Mouse (Mus musculus) midbrain, embryonic 11.5 days (tissue): ENCODE data around the gene Ank3. TPM values are rescaled to one million over a fixed set of nuclear protein-coding genes. Genes with fewer than 3 reads are reported as not detected.
A peak's percentile ranks its signal among the peaks of the same experiment; 100 is the strongest.

Experiments used
- ATAC-seq: fragments of 200-750 bp; cut with Nextera tagmentation; 2 replicates; pipeline ENCODE4 v1.8.0; 2017; ENCODE audit warnings: moderate TSS enrichment, moderate library complexity; ENCODE audit not compliant: low FRiP score
- DNase-seq: peaks from one replicate; pipeline ENCODE4 v3.0.0; 2015; ENCODE audit warnings: low spot score; ENCODE audit errors: missing footprints
- H3K27ac ChIP-seq: fragments of 300-500 bp; sonication (generic); 2 replicates; pipeline ENCODE4 v1.5.1; 2014; ENCODE audit warnings: low read depth, low read length
- H3K27me3 ChIP-seq: fragments of 300-500 bp; sonication (generic); 2 replicates; pipeline ENCODE4 v1.6.1; 2014; ENCODE audit warnings: mild to moderate bottlenecking, low read length, moderate library complexity, mixed read lengths; ENCODE audit not compliant: control insufficient read depth, insufficient read depth
- H3K36me3 ChIP-seq: fragments of 300-500 bp; sonication (generic); 2 replicates; pipeline ENCODE4 v1.6.1; 2014; ENCODE audit warnings: mild to moderate bottlenecking, low read length, moderate library complexity, mixed read lengths; ENCODE audit not compliant: control insufficient read depth, insufficient read depth
- H3K4me1 ChIP-seq: fragments of 300-500 bp; sonication (generic); 2 replicates; pipeline ENCODE4 v1.6.1; 2014; ENCODE audit warnings: low read length; ENCODE audit not compliant: control insufficient read depth, insufficient read depth
- H3K4me2 ChIP-seq: fragments of 300-500 bp; sonication (generic); 2 replicates; pipeline ENCODE4 v1.6.1; 2014; ENCODE audit warnings: mild to moderate bottlenecking, moderate library complexity
- H3K4me3 ChIP-seq: fragments of 300-500 bp; sonication (generic); 2 replicates; pipeline ENCODE4 v1.5.1; 2014; ENCODE audit warnings: low read depth, low read length
- H3K9ac ChIP-seq: fragments of 300-500 bp; sonication (generic); 2 replicates; pipeline ENCODE4 v1.6.1; 2014; ENCODE audit warnings: low read length
- H3K9me3 ChIP-seq: fragments of 300-500 bp; sonication (generic); 2 replicates; pipeline ENCODE4 v1.6.1; 2016; ENCODE audit warnings: low read length; ENCODE audit not compliant: control insufficient read depth
- WGBS: fragments of 180-500 bp; shearing (Covaris S2); extraction: QIAGEN DNeasy Blood & Tissue Kit; methylation state at CpG from one replicate; pipeline ENCODE4 v1.1.7; 2014; 5-methylcytosine and 5-hydroxymethylcytosine counted together
- polyA plus RNA-seq: library from polyadenylated mRNA; unstranded; fragments of >200 nt; fragmentation: Nextera tagmentation; extraction: Ambion mirVana; gene quantifications from 2 replicates; pipeline ENCODE4 v1.2.1, GENCODE M21; 2014

The Ank3 gene
- polyA plus RNA-seq, 1 experiment from 2014 or later = 58.8 TPM

GRCm38 (mm10) chr10:70023861-70024260, 625.3 kb downstream of the Ank3 start:
- no peak for ATAC-seq
- no peak overlapping the region for H3K9ac ChIP-seq
- H3K27ac ChIP-seq = no peak overlapping the region
- H3K36me3 ChIP-seq = no peaks in the 10 kb centered on the region
- no peak overlapping the region for H3K4me2 ChIP-seq
- 87% methylated on average over 11 of the region's 11 CpGs for WGBS
- no peak overlapping the region for H3K4me3 ChIP-seq
- no peaks in the 10 kb centered on the region for H3K27me3 ChIP-seq
- peak; percentile 66 for DNase-seq
- no peaks in the 10 kb centered on the region for H3K9me3 ChIP-seq
- H3K4me1 ChIP-seq = no peaks in the 10 kb centered on the region

GRCm38 (mm10) chr10:70031942-70032341, 633.4 kb downstream of the Ank3 start:
- Histone ChIP-seq H3K4me3 (no peak overlapping the region), H3K4me2 (no peak overlapping the region), H3K9me3 (no peaks in the 10 kb centered on the region), H3K4me1 (no peaks in the 10 kb centered on the region), H3K9ac (no peak overlapping the region), H3K27ac (no peak overlapping the region), H3K36me3 (no peaks in the 10 kb centered on the region), H3K27me3 (no peaks in the 10 kb centered on the region)
- WGBS = 91% methylated on average over 8 of the region's 8 CpGs
- ATAC-seq (no peak), DNase-seq (no peak)

- Histone ChIP-seq H3K9ac (no peak overlapping the region), H3K27me3 (no peaks in the 10 kb centered on the region), H3K9me3 (no peaks in the 10 kb centered on the region), H3K36me3 (no peaks in the 10 kb centered on the region), H3K4me1 (no peaks in the 10 kb centered on the region), H3K27ac (no peak overlapping the region), H3K4me2 (no peak overlapping the region), H3K4me3 (no peak overlapping the region)
- 92% methylated on average over 9 of the region's 9 CpGs for WGBS
- DNase-seq = no peak
- no peak for ATAC-seq
These were observed 634.4 kb downstream of the Ank3 start for GRCm38 (mm10) chr10:70032982-70033381.

- DNase-seq (no peak), ATAC-seq (no peak)
- Histone ChIP-seq H3K9ac (no peak overlapping the region), H3K4me2 (no peak overlapping the region), H3K27ac (no peak overlapping the region), H3K4me3 (no peak overlapping the region), H3K27me3 (no peaks in the 10 kb centered on the region), H3K36me3 (no peaks in the 10 kb centered on the region), H3K9me3 (no peaks in the 10 kb centered on the region), H3K4me1 (no peaks in the 10 kb centered on the region)
- WGBS = 93% methylated on average over 3 of the region's 3 CpGs
These were observed 635.3 kb downstream of the Ank3 start for GRCm38 (mm10) chr10:70033856-70034255.

GRCm38 (mm10) chr10:70039871-70040291, 641.3 kb downstream of the Ank3 start:
- WGBS = 94% methylated on average over 17 of the region's 17 CpGs
- Histone ChIP-seq H3K36me3 (no peaks in the 10 kb centered on the region), H3K27ac (no peak overlapping the region), H3K4me3 (no peak overlapping the region), H3K4me2 (no peak overlapping the region), H3K4me1 (no peaks in the 10 kb centered on the region), H3K9ac (no peak overlapping the region), H3K9me3 (no peaks in the 10 kb centered on the region), H3K27me3 (no peaks in the 10 kb centered on the region)
- ATAC-seq (no peak), DNase-seq (no peak)

GRCm38 (mm10) chr10:70041562-70041961, 643.0 kb downstream of the Ank3 start:
- H3K9ac ChIP-seq = no peak overlapping the region
- no peaks in the 10 kb centered on the region for H3K9me3 ChIP-seq
- no peaks in the 10 kb centered on the region for H3K4me1 ChIP-seq
- no peak for ATAC-seq
- H3K4me3 ChIP-seq = no peak overlapping the region
- no peak for DNase-seq
- H3K36me3 ChIP-seq = no peaks in the 10 kb centered on the region
- H3K4me2 ChIP-seq = no peak overlapping the region
- no peak overlapping the region for H3K27ac ChIP-seq
- H3K27me3 ChIP-seq = no peaks in the 10 kb centered on the region

GRCm38 (mm10) chr10:70045722-70046121, 647.1 kb downstream of the Ank3 start:
- WGBS = 77% methylated on average over 2 of the region's 2 CpGs
- no peaks in the 10 kb centered on the region for H3K27me3 ChIP-seq
- H3K4me3 ChIP-seq = no peak overlapping the region
- no peaks in the 10 kb centered on the region for H3K36me3 ChIP-seq
- no peak overlapping the region for H3K9ac ChIP-seq
- DNase-seq (no peak), ATAC-seq (no peak)
- H3K27ac ChIP-seq = no peak overlapping the region
- H3K4me2 ChIP-seq = no peak overlapping the region
- no peaks in the 10 kb centered on the region for H3K9me3 ChIP-seq
- H3K4me1 ChIP-seq = no peaks in the 10 kb centered on the region

GRCm38 (mm10) chr10:70049771-70050170, 651.2 kb downstream of the Ank3 start:
- Histone ChIP-seq H3K4me1 (no peaks in the 10 kb centered on the region), H3K36me3 (no peaks in the 10 kb centered on the region), H3K27me3 (no peaks in the 10 kb centered on the region), H3K9me3 (peaks cover 6% of the 10 kb centered on the region; the same call in 1 of the 2 replicates), H3K27ac (no peak overlapping the region), H3K4me3 (no peak overlapping the region), H3K9ac (no peak overlapping the region), H3K4me2 (no peak overlapping the region)
- 90% methylated on average over 7 of the region's 7 CpGs for WGBS
- ATAC-seq = no peak
- no peak for DNase-seq

- Histone ChIP-seq H3K4me2 (no peak overlapping the region), H3K9ac (no peak overlapping the region), H3K27ac (no peak overlapping the region), H3K4me1 (no peaks in the 10 kb centered on the region), H3K27me3 (no peaks in the 10 kb centered on the region), H3K9me3 (peaks cover 6% of the 10 kb centered on the region; the same call in 1 of the 2 replicates), H3K4me3 (no peak overlapping the region), H3K36me3 (no peaks in the 10 kb centered on the region)
- DNase-seq = no peak
- WGBS = 83% methylated on average over 2 of the region's 2 CpGs
- ATAC-seq = no peak
These were observed 656.7 kb downstream of the Ank3 start for GRCm38 (mm10) chr10:70055291-70055690.

- H3K36me3 ChIP-seq = no peaks in the 10 kb centered on the region
- 93% methylated on average over 3 of the region's 3 CpGs for WGBS
- H3K4me1 ChIP-seq = no peaks in the 10 kb centered on the region
- no peak overlapping the region for H3K27ac ChIP-seq
- DNase-seq = no peak
- no peak overlapping the region for H3K9ac ChIP-seq
- no peak overlapping the region for H3K4me2 ChIP-seq
- H3K4me3 ChIP-seq = no peak overlapping the region
- no peak for ATAC-seq
- H3K27me3 ChIP-seq = no peaks in the 10 kb centered on the region
- peaks cover 6% of the 10 kb centered on the region; the same call in 1 of the 2 replicates for H3K9me3 ChIP-seq
These were observed 658.5 kb downstream of the Ank3 start for GRCm38 (mm10) chr10:70057064-70057463.
